Mouse (Mus musculus): Measurements from ENCODE around the gene Eif4b. TPM values are rescaled to one million over a fixed set of nuclear protein-coding genes. Genes with fewer than 3 reads are reported as not detected.

Gene Eif4b
- total and polyA plus RNA-seq, 3 experiments: 536 to 652 (median 555) TPM

GRCm38 (mm10) chr15:102074070-102074731 is 628 bp downstream of the Eif4b start:
- Histone ChIP-seq H3K9me3 (replicated peaks; ENCODE audit: low read length) (no peaks in the 10 kb centered on the region), H3K4me1 (ENCODE audit: control insufficient read depth in 1 of 2, insufficient read depth in 2 of 2) (peaks cover 10 to 63% of the 10 kb centered on the region in 2 experiments), H3K79me2 (replicated peaks; ENCODE audit: control insufficient read depth, extremely low read depth, insufficient read depth, poor library complexity, severe bottlenecking) (peaks cover 51% of the 10 kb centered on the region), H3K27me3 (replicated peaks) (no peaks in the 10 kb centered on the region), H3K27ac (ENCODE audit: insufficient read depth, low read depth) (peak overlapping the region; percentile 71), H3K9ac (ENCODE audit: insufficient read depth, low read depth) (peak overlapping the region; percentile 92), H3K4me3 (replicated peaks in 1 of 3; ENCODE audit: low read depth in 2 of 3, low read length in 2 of 3, poor library complexity in 1 of 3) (peak overlapping the region; percentile 92 to 99 (median 94)), H3K4me2 (ENCODE audit: insufficient read depth, low read depth, poor library complexity, severe bottlenecking) (peak overlapping the region; percentile 100), H3K36me3 (replicated peaks in 1 of 2; ENCODE audit: control insufficient read depth in 1 of 2, insufficient read depth in 1 of 2, low read length in 1 of 2) (peaks cover 3 to 21% of the 10 kb centered on the region in 2 experiments)
- in situ Hi-C loops (cut with MboI; ENCODE audit: low pct_ligation_motif_present, low pct_unique_long_range_greater_than_20kb, low sequenced_read_pairs) (loop anchor here (5.0 kb wide), 1 partner anchor 752 kb away; no protein-coding TSS in a partner anchor), dilution Hi-C loops (cut with MboI; ENCODE audit: extremely low pct_ligation_motif_present, extremely low pct_unique_long_range_greater_than_20kb, low sequenced_read_pairs) (no loop called here)
- TF ChIP-seq IRF4 (IDR thresholded peaks at IDR 0.05; ENCODE audit: low read depth, low read length): no peak
- TF ChIP-seq ZC3H11A (IDR thresholded peaks at IDR 0.05; ENCODE audit: low read depth, low read length): no peak
- no peak for TF ChIP-seq GABPA (IDR thresholded peaks at IDR 0.05; ENCODE audit: insufficient replicate concordance, low read depth, low read length)
- 0 out of 2 replicates have a peak, but pooled peaks have one; percentile 3 for TF ChIP-seq ETS1 (conservative IDR thresholded peaks at IDR 0.05; ENCODE audit: low read depth, low read length)
- no peak for TF ChIP-seq PAX5 (IDR thresholded peaks at IDR 0.05; ENCODE audit: low read length)
- TF ChIP-seq POLR2A (IDR thresholded peaks at IDR 0.05; ENCODE audit: low read depth, low read length): peak; percentile 4; the same call in 1 of the 2 replicates
- no peak for TF ChIP-seq MAFK (IDR thresholded peaks at IDR 0.05; ENCODE audit: insufficient replicate concordance, low read length)
- no peak for TF ChIP-seq MEF2A (IDR thresholded peaks at IDR 0.05; ENCODE audit: borderline replicate concordance, low read depth, low read length)
- no peak for TF ChIP-seq KAT2A (IDR thresholded peaks at IDR 0.05; ENCODE audit: insufficient replicate concordance, low read length)
- peak; percentile 5; the same call in 1 of the 2 replicates for TF ChIP-seq TCF12 (IDR thresholded peaks at IDR 0.05; ENCODE audit: low read depth, low read length)
- no peak for TF ChIP-seq ZMIZ1 (IDR thresholded peaks at IDR 0.05; ENCODE audit: low read depth, low read length)
- no peak for TF ChIP-seq ZNF384 (IDR thresholded peaks at IDR 0.05; ENCODE audit: low read depth, low read length)
- TF ChIP-seq MAX (IDR thresholded peaks at IDR 0.05; ENCODE audit: low read length): peak; percentile 92
- no peak for TF ChIP-seq CTCF (conservative IDR thresholded peaks at IDR 0.05 in 1 of 2, IDR thresholded peaks at IDR 0.05 in 1 of 2; ENCODE audit: low read depth in 2 of 2, low read length in 2 of 2)
- no peak for TF ChIP-seq SMC3 (IDR thresholded peaks at IDR 0.05; ENCODE audit: low read depth, low read length)
- no peak for TF ChIP-seq RAD21 (IDR thresholded peaks at IDR 0.05; ENCODE audit: low read depth, low read length)
- TF ChIP-seq JUN (IDR thresholded peaks at IDR 0.05; ENCODE audit: insufficient read depth, low read depth, low read length): no peak
- peak; percentile 85 for TF ChIP-seq NRF1 (IDR thresholded peaks at IDR 0.05; ENCODE audit: low read depth, low read length)
- peak; percentile 59 for TF ChIP-seq UBTF (IDR thresholded peaks at IDR 0.05; ENCODE audit: low read depth, low read length)
- no peak for TF ChIP-seq HCFC1 (IDR thresholded peaks at IDR 0.05; ENCODE audit: low read depth, low read length)
- TF ChIP-seq EP300 (IDR thresholded peaks at IDR 0.05; ENCODE audit: low read length): no peak
- TF ChIP-seq JUND (conservative IDR thresholded peaks at IDR 0.05; ENCODE audit: low read depth, low read length): no peak
- TF ChIP-seq ZKSCAN1 (IDR thresholded peaks at IDR 0.05; ENCODE audit: borderline replicate concordance, low read depth, low read length): no peak
- TF ChIP-seq CHD2 (IDR thresholded peaks at IDR 0.05; ENCODE audit: low read length): peak; percentile 96
- TF ChIP-seq USF2 (conservative IDR thresholded peaks at IDR 0.05; ENCODE audit: low read depth, low read length): no peak
- peak; percentile 99 for TF ChIP-seq MYC (IDR thresholded peaks at IDR 0.05; ENCODE audit: low read depth, low read length)
- TF ChIP-seq TBP (conservative IDR thresholded peaks at IDR 0.05; ENCODE audit: low read depth, low read length): 0 out of 2 replicates have a peak, but pooled peaks have one; percentile 19
- peak; percentile 84 for TF ChIP-seq BHLHE40 (IDR thresholded peaks at IDR 0.05; ENCODE audit: low read depth, low read length)
- no peak for TF ChIP-seq POLR2AphosphoS2 (IDR thresholded peaks at IDR 0.05; ENCODE audit: low read depth, low read length)
- no peak for TF ChIP-seq ELF1 (IDR thresholded peaks at IDR 0.05; ENCODE audit: low read depth, low read length)
- TF ChIP-seq CHD1 (IDR thresholded peaks at IDR 0.05; ENCODE audit: low read depth, low read length): no peak
- TF ChIP-seq NELFE (IDR thresholded peaks at IDR 0.05; ENCODE audit: low read depth, low read length): no peak
- TF ChIP-seq RCOR1 (conservative IDR thresholded peaks at IDR 0.05; ENCODE audit: low read depth, low read length): no peak
- TF ChIP-seq MXI1 (IDR thresholded peaks at IDR 0.05; ENCODE audit: low read depth, low read length): peak; percentile 97
- TF ChIP-seq SIN3A (IDR thresholded peaks at IDR 0.05; ENCODE audit: low read length): 0 out of 2 replicates have a peak, but pooled peaks have one; percentile 6
- TF ChIP-seq USF1 (IDR thresholded peaks at IDR 0.05; ENCODE audit: low read depth, low read length): no peak
- TF ChIP-seq E2F4 (IDR thresholded peaks at IDR 0.05; ENCODE audit: insufficient replicate concordance, low read depth, low read length): no peak
- TF ChIP-seq MAZ (IDR thresholded peaks at IDR 0.05; ENCODE audit: low read depth, low read length): peak; percentile 35; the same call in 1 of the 2 replicates
- DNase-seq (ENCODE audit: extremely low read depth): peak; percentile 65
